Mouse (Mus musculus) Patski (cell line): ENCODE measurements around the gene Krt75. TPM values are rescaled to one million over a fixed set of nuclear protein-coding genes. Genes with fewer than 3 reads are reported as not detected.

Source experiments
- ATAC-seq: fragments of 100-300 bp; one replicate; pipeline ENCODE4 v1.8.0; 2021
- CTCF ChIA-PET: fragments of 350-600 bp; sonication (Branson Sonifier 250); formaldehyde crosslinking; loops from one replicate; lab custom pipeline; 2022; ENCODE audit warnings: inconsistent platforms; lab: Charles Lee
- POLR2A ChIA-PET: fragments of 350-600 bp; sonication (Branson Sonifier 250); formaldehyde crosslinking; loops from one replicate; lab custom pipeline; 2022; ENCODE audit warnings: antibody characterized with exemption, inconsistent platforms; lab: Charles Lee
- DNase-seq: peaks from one replicate; pipeline ENCODE4 v3.0.0-alpha.2; 2011; ENCODE audit warnings: low read depth, low spot score
- H3K27me3 ChIP-seq: fragments of 371-371 bp; one replicate; pipeline ENCODE4 v1.5.1; 2021
- CTCF ChIP-seq: fragments of 100-300 bp; IDR thresholded peaks from one replicate; pipeline ENCODE4 v1.5.1; 2021
- in situ Hi-C: fragments of 300-500 bp; cut with MboI; formaldehyde crosslinking; loops from 3 replicates; pipeline ENCODE4 v1.11.1; 2018; ENCODE audit warnings: low pct_unique_long_range_greater_than_20kb, mixed read lengths
- polyA plus RNA-seq: library from polyadenylated mRNA; unstranded; gene quantifications from one replicate; pipeline ENCODE4 v1.2.3, GENCODE M21; 2021

The Krt75 gene
- not detected for polyA plus RNA-seq

DNA sequence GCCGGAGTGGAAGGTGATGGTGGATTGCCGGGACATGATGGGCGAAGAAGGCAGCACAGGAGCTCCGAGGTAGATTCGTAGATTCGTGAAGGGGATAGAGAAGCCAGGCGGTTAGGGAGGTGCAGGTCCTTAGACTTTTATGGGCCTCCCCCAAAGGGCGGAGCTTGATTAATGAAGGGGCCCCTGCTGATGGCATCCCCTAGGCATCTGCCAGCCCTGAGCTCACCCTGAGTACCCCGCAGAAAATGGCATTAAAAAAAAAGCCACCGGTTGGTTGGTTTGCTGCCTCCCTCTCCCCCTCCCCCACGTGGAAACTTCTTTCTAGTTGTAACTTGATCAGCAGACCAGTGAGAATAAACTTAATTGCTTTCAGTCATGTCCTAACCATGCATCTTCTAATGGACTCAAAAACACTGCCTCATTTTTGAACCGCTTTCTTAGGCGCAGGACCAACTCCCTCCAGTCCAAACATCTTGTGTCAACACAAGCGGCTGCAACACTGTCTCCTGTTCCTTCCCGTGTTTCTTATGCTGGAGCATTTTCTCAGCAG is at the start of gene Krt75:
Krt75 (minus strand) TSS at position 109 of the 550 bp plus-strand sequence.
- no peak for TF ChIP-seq CTCF
- DNase-seq, result no peak
- in situ Hi-C loops, result no loop called here

DNA sequence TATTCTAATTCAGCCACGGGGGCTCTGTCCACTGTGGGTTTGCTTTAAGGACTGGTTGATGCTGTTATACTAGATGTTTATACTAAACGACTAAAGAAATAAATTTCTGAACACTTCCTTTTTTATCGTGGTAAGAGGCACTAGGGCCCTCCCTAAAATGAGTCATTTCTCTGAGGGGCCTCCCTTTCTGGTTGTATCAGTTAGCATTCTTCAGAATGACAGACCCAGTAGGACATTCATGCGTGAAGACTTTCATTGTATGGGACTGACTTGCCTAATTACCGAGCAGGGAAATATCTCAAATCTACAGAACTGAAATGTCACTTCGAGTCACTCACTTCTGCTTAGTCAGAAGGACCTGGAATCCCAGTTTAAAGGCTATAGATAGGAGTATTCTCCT is 25.4 kb upstream of the Krt75 start:
- H3K27me3 ChIP-seq, result peaks cover 10% of the 10 kb centered on the region
- in situ Hi-C loops, result no loop called here
- ChIA-PET CTCF (no interaction called here), POLR2A (no interaction called here)
- TF ChIP-seq CTCF, result no peak
- ATAC-seq (no peak), DNase-seq (no peak)

More for the DNA sequence above, at the start of gene Krt75:
- POLR2A ChIA-PET, result no interaction called here
- peaks cover 10% of the 10 kb centered on the region for H3K27me3 ChIP-seq
- CTCF ChIA-PET, result no interaction called here
- no peak for ATAC-seq

DNA sequence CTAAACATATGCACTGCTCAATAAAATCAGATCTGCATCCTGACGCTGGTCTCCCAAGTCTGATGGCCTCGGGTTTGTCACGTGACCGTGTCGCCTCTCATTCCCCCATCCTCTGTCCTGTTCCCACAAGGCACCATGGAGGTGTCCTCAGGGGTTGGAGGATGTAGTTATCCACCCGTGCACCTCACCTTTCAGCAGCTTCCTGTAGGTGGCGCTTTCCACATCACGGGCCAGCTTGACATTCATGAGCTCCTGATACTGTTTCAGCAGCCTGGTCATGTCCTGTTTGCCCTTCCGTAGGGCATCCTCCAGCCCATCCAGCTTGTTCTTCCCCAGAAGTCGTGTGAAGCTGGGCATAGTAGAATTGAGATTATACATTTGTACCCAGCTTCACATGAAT is 14.5 kb upstream of the Krt75 start:
- DNase-seq (no peak), ATAC-seq (no peak)
- no peaks in the 10 kb centered on the region for H3K27me3 ChIP-seq
- ChIA-PET POLR2A (no interaction called here), CTCF (no interaction called here)
- TF ChIP-seq CTCF, result peak; percentile 30
- in situ Hi-C loops, result no loop called here

DNA sequence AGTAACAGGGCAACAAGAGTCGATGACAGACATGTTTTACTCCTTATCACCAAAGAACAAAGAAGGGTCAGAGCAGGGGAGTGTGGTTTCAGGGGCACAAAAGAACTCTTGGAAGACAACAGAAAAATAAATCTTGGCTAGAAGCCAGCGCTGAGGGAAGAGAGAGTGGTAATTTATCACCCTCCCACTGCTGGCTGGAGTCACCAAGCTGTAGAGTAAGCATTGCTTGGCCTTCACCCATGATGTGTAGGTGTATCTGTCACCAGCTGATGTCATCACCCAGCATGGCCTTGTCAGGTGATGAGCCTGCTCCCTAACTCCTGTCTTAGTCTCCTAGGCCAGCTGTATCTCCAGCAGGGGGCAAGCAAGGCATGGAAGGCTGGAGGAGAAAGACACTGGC is 10.8 kb upstream of the Krt75 start:
- H3K27me3 ChIP-seq, result peaks cover 4% of the 10 kb centered on the region
- ChIA-PET CTCF (no interaction called here), POLR2A (no interaction called here)
- no peak for ATAC-seq
- TF ChIP-seq CTCF, result peak; percentile 6
- DNase-seq, result no peak
- in situ Hi-C loops, result no loop called here

DNA sequence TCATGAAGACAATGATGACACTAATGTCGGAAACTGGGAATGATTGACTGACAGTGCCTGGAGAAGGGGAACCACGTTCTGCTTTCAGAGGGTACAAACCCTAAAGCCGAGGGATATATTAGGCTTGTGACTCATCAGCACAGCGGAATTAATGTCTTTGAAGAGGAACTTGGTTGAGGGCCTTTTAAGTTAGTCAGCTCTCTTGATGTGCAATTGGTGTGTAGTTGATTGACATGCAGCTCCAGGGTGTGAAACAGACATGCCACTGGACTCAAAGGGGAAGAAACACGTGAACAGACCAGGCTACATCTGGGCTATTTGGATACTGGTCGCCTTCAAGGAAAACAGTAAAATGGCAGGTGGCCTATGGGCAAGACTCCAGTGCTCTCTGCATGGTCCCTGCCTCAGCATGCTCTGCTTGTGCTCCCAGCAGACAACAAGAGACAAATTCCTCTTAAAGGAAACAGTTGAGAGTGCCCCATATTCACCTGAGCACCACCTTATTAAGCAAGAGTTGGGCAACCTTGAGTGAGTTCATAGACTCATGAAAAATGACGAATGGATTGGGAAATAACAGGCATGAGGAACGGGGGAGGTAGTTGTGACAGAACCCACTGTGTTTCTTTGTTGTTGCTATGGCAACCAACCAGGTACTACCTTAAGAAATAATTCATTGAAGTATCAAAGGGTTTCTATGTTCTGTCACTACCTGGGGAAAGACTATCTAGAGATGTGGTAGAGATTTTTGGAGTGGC is 9.7 kb upstream of the Krt75 start:
- ATAC-seq (no peak), DNase-seq (no peak)
- CTCF ChIA-PET, result no interaction called here
- POLR2A ChIA-PET, result no interaction called here
- peaks cover 4% of the 10 kb centered on the region for H3K27me3 ChIP-seq
- TF ChIP-seq CTCF, result no peak
- in situ Hi-C loops, result no loop called here

DNA sequence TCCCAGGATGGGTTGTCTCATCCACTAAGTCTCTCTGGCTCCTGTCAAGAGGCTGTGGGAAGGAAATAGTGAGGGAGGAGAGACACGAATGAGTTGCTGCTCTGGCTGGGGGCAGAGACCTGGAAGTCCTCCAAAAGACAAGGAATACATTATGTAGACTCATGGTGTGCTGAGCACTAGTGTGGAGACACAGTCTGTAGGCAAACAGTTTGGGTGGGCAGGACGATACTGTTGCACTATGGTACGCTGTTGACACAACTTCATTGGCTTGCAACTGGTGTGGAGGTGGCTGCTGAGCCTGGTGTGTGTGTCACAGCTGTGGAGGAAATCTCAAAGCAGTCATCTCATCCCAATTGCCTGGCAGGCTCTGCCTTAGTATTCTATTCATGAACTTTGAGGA is 8.0 kb upstream of the Krt75 start:
- in situ Hi-C loops, result no loop called here
- ATAC-seq, result no peak
- POLR2A ChIA-PET, result no interaction called here
- no peak for DNase-seq
- TF ChIP-seq CTCF, result no peak
- H3K27me3 ChIP-seq, result peaks cover 4% of the 10 kb centered on the region
- CTCF ChIA-PET, result no interaction called here

DNA sequence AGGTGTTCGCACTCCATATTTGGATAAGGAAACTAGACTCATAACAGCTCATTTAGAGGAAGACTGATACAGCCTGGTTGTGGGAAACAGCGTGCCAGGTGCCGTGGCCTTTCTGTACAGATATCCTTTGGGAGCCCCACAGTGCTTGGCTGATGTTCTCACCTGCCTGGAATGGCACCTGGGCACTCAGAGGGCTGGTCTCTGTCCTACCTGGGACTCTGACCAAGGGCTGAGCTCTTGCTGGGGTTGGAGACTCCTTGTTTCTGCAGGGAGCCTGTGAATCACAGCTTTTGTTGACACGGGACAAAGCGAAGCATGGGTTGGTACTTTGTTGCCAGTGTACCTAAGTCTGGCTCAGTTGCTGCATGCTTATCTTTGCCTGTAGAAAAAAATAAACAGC is 1.8 kb upstream of the Krt75 start:
- peaks cover 7% of the 10 kb centered on the region for H3K27me3 ChIP-seq
- in situ Hi-C loops, result no loop called here
- no peak for TF ChIP-seq CTCF
- ChIA-PET POLR2A (no interaction called here), CTCF (no interaction called here)
- ATAC-seq (no peak), DNase-seq (no peak)

DNA sequence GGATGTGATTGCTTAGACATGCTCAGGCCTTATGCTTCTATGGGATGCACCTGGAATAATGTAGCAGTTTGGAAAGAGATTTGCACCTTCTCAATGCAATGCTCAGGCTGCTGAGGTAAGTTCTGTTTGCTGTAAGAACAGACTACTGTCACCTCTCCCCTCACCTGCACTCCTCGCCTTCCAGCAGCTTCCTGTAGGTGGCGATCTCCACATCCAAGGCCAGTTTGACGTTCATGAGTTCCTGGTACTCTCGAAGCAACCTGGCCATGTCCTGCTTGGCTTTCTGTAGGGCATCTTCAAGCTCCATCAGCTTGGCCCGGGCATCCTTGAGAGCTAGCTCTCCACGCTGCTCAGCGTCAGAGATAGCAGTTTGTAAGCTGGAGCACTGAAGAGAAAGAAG is 5.9 kb downstream of the Krt75 start:
- DNase-seq (no peak), ATAC-seq (no peak)
- ChIA-PET CTCF (no interaction called here), POLR2A (interaction anchor here (0.6 kb wide), 1 partner anchor 17 kb away, joined by 3 read pairs; no protein-coding TSS in a partner anchor)
- in situ Hi-C loops, result no loop called here
- H3K27me3 ChIP-seq, result peaks cover 31% of the 10 kb centered on the region
- TF ChIP-seq CTCF, result no peak

DNA sequence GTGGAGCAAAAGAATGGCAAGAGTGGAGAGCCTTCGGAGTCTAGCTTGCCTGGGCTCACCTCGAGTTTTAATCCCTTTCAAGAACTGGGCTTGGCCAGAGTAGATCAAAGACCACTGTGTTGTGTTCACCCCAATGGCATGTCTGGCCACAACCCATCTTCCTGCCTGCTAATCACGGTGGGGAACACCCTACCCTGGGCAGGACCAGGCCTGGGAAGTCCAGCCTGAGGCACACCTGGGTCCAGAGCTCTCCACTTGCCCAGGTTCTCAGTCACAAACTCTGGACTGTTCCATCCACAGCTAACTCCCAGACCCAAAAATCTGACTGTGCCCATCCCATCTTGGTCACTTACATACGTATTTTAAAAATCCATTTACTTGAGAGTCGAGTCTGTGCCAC is 10.9 kb downstream of the Krt75 start, which contains the start of gene Krt90:
Krt90 (minus strand) TSS at position 101 of the 400 bp plus-strand sequence.
- in situ Hi-C loops, result no loop called here
- H3K27me3 ChIP-seq, result peaks cover 26% of the 10 kb centered on the region
- no peak for DNase-seq
- ChIA-PET POLR2A (no interaction called here), CTCF (no interaction called here)
- ATAC-seq, result no peak
- TF ChIP-seq CTCF, result no peak

DNA sequence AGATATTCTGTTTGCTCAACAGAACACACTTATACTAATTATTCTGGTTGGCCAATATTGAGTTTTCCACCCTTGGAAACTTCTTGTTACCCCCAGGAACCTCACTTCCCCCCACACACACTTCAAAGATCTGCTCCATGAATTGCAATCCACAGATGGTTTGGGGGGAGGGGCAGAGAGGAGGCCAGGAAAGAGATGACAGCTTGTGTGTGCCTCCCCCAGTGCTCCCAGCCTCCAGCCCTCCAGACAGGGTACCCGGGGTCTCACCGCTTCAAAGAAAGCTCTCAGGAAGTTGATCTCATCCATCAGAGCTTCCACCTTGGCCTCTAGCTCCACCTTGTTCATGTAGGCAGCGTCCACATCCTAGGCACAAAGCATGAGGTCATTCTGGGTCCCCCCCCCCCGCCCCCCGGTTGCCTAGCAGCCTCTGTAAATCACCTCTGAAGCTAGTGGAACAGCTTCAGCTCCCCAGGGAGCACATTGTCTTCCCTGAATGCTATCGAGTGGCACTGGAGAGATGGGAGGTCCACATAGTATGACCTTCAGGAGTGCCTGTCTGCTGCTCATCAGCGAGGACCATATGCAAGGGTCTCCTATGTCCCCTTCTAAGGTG is 15.6 kb downstream of the Krt75 start:
- in situ Hi-C loops, result no loop called here
- ChIA-PET POLR2A (no interaction called here), CTCF (no interaction called here)
- TF ChIP-seq CTCF, result no peak
- ATAC-seq, result no peak
- no peak for DNase-seq
- peaks cover 11% of the 10 kb centered on the region for H3K27me3 ChIP-seq

DNA sequence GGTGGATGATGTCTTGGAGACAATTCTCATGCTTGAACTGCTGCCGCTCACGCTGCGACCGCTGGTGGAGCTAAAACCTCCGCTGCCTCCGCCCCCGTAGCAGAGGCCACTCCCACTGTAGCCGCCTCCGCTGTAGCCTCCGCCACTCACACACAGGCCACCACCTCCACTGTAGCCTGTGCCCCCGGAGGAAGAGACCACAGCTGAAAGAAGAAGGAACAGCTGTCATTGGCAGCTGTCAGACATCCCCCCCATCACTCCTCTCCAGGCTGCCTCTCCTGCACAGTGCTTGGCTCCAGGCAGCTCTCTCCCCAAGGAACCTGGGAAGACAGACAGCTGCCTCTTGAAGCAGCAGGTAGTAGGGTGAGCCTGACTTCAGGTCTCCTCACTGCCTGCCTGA is 20.5 kb downstream of the Krt75 start:
- in situ Hi-C loops, result no loop called here
- H3K27me3 ChIP-seq, result peaks cover 22% of the 10 kb centered on the region
- no peak for TF ChIP-seq CTCF
- ChIA-PET POLR2A (no interaction called here), CTCF (no interaction called here)
- no peak for DNase-seq
- ATAC-seq, result no peak
